Mouse (Mus musculus) neural tube, embryonic 13.5 days (tissue): ENCODE results near the gene Eif2b3. TPM values are rescaled to one million over a fixed set of nuclear protein-coding genes. Genes with fewer than 3 reads are reported as not detected.

Source experiments
- ATAC-seq: fragments of 200-750 bp; cut with Nextera tagmentation; 2 replicates; pipeline ENCODE4 v1.8.0; 2017; ENCODE audit warnings: low read depth, mild to moderate bottlenecking, moderate TSS enrichment, moderate library complexity
- H3K27ac ChIP-seq: fragments of 300-500 bp; sonication (generic); replicated peaks from 2 replicates; pipeline ENCODE4 v1.5.1; 2015; ENCODE audit warnings: moderate library complexity, mild to moderate bottlenecking, inconsistent platforms
- H3K27me3 ChIP-seq: fragments of 300-500 bp; sonication (generic); 2 replicates; pipeline ENCODE4 v1.6.1; 2015; ENCODE audit warnings: mild to moderate bottlenecking, inconsistent platforms
- H3K36me3 ChIP-seq: fragments of 300-500 bp; sonication (generic); 2 replicates; pipeline ENCODE4 v1.6.1; 2015; ENCODE audit warnings: mild to moderate bottlenecking, inconsistent platforms
- H3K4me1 ChIP-seq: fragments of 300-500 bp; sonication (generic); replicated peaks from 2 replicates; pipeline ENCODE4 v1.6.1; 2015; ENCODE audit warnings: inconsistent platforms
- H3K4me2 ChIP-seq: fragments of 300-500 bp; sonication (generic); 2 replicates; pipeline ENCODE4 v1.6.1; 2015; ENCODE audit warnings: inconsistent platforms, mild to moderate bottlenecking, moderate library complexity
- H3K4me3 ChIP-seq: fragments of 300-500 bp; sonication (generic); 2 replicates; pipeline ENCODE4 v1.5.1; 2015; ENCODE audit warnings: mild to moderate bottlenecking, inconsistent platforms
- H3K9ac ChIP-seq: fragments of 300-500 bp; sonication (generic); 2 replicates; pipeline ENCODE4 v1.6.1; 2015; ENCODE audit warnings: moderate library complexity, mild to moderate bottlenecking, inconsistent platforms
- H3K9me3 ChIP-seq: fragments of 300-500 bp; sonication (generic); 2 replicates; pipeline ENCODE4 v1.6.1; 2016; ENCODE audit warnings: inconsistent platforms
- WGBS: fragments of 180-500 bp; shearing (Covaris S2); methylation state at CpG from one replicate; pipeline ENCODE4 v1.1.7; 2015; 5-methylcytosine and 5-hydroxymethylcytosine counted together
- polyA plus RNA-seq: library from polyadenylated mRNA; unstranded; fragments of >200 nt; fragmentation: Nextera tagmentation; extraction: Ambion mirVana; gene quantifications from 2 replicates; pipeline ENCODE4 v1.2.1, GENCODE M21; 2015

Gene Eif2b3
- polyA plus RNA-seq, 1 experiment from 2014 or later, result 48.9 TPM

DNA sequence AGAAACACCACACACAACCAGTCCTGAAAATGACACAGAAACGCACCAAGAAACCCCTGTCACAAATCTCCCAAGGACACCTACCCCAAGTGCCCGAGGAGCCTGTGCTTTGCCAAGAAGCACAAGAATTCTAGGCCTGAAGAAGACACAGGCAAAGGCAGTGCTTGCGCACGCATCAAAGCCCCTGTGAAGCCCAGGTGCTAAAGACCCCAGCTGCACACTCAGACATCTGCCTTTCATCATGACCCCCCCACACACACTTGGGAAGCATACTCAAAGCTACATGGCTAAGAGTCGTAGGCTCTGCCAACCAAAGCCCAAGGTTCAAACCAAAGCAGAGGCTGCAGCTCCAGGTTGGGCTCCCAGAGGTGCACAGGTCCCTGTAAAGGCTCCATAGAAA, 96.4 kb downstream of the Eif2b3 start:
- H3K4me2 ChIP-seq, result no peak overlapping the region
- no peak overlapping the region for H3K9ac ChIP-seq
- H3K27ac ChIP-seq, result no peak overlapping the region
- H3K27me3 ChIP-seq, result no peaks in the 10 kb centered on the region
- peaks cover 7% of the 10 kb centered on the region for H3K4me1 ChIP-seq
- WGBS, result 89% methylated on average over 5 of the region's 5 CpGs
- no peaks in the 10 kb centered on the region for H3K9me3 ChIP-seq
- peaks cover 48% of the 10 kb centered on the region for H3K36me3 ChIP-seq
- no peak overlapping the region for H3K4me3 ChIP-seq
- no peak for ATAC-seq

DNA sequence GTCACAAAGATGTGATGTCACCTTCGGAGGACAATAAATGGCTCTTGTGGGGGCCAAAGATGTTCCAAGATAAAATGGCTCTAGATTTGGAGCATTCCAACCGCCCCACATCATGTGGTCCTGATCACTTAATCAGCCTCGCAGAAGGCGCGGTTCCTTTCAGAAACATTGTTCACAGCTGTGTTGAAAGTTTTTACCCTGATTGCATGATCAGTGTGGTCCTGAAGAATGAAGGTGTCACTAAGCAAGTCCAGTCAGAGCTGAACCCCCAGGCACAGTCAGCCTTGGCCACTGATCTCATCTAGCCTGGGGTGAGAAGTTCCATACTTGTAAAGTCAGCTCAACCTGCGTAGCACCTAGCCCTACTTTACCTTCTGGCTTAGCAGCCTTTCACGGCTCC, 98.7 kb downstream of the Eif2b3 start:
- no peaks in the 10 kb centered on the region for H3K27me3 ChIP-seq
- H3K9me3 ChIP-seq, result no peaks in the 10 kb centered on the region
- WGBS, result 93% methylated on average over 7 of the region's 7 CpGs

DNA sequence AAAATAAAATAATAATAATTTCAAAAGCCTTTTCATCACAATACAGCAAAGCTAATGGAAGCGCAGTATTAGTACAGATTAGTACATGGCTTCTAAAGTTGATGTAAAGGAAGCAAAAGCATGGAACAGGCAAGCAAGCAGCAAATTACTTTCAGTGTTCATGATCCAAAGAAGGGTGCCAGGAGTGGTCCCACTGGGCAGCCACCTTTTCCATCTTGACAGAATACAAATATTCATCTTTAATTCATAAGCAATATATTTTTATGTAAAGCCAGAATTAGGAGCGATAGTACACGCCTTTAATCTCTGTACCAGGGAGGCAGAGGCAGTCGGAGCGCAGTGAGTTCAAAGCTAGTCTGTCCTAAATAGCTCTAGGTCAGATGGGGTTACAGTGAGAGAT, 100.4 kb downstream of the Eif2b3 start:
- H3K27ac ChIP-seq, result peak overlapping the region; percentile 92
- H3K36me3 ChIP-seq, result peaks cover 13% of the 10 kb centered on the region
- peak overlapping the region; percentile 100 for H3K4me2 ChIP-seq
- WGBS, result 73% methylated on average over 5 of the region's 5 CpGs
- H3K27me3 ChIP-seq, result no peaks in the 10 kb centered on the region
- ATAC-seq, result no peak
- H3K4me1 ChIP-seq, result peaks cover 16% of the 10 kb centered on the region
- H3K9me3 ChIP-seq, result no peaks in the 10 kb centered on the region
- peak overlapping the region; percentile 71 for H3K4me3 ChIP-seq
- peak overlapping the region; percentile 82 for H3K9ac ChIP-seq

More for the DNA sequence above, 98.7 kb downstream of the Eif2b3 start:
- Histone ChIP-seq H3K4me1 (peaks cover 13% of the 10 kb centered on the region), H3K9ac (no peak overlapping the region), H3K4me2 (no peak overlapping the region), H3K27ac (no peak overlapping the region), H3K4me3 (no peak overlapping the region), H3K36me3 (peaks cover 29% of the 10 kb centered on the region)
- no peak for ATAC-seq

DNA sequence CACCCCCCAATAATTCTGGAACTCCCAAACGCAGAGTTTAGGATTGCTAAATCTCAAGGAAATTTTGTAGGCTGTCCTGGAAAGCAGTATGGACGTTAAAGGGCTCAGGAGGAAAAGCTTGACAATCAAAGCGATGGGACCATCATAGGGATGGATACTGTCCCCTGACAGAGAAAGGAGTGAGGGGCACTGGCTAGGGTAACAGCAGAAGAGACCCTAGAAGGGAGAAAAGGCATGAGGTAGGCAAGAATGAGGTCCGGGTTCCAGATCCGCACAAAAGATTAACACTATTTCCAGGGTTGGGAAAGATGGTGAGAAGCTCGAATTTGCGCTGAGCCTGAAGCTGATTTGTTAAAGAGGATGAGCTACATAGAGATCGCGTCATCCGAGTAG, 100.8 kb downstream of the Eif2b3 start:
- Histone ChIP-seq H3K36me3 (peaks cover 9% of the 10 kb centered on the region), H3K27ac (peak overlapping the region; percentile 92), H3K27me3 (no peaks in the 10 kb centered on the region), H3K4me3 (peak overlapping the region; percentile 71), H3K9ac (peak overlapping the region; percentile 82), H3K4me2 (peak overlapping the region; percentile 100), H3K4me1 (peaks cover 20% of the 10 kb centered on the region), H3K9me3 (no peaks in the 10 kb centered on the region)
- WGBS, result 8% methylated on average over 10 of the region's 10 CpGs
- peak; percentile 6; the same call in 1 of the 2 replicates for ATAC-seq

DNA sequence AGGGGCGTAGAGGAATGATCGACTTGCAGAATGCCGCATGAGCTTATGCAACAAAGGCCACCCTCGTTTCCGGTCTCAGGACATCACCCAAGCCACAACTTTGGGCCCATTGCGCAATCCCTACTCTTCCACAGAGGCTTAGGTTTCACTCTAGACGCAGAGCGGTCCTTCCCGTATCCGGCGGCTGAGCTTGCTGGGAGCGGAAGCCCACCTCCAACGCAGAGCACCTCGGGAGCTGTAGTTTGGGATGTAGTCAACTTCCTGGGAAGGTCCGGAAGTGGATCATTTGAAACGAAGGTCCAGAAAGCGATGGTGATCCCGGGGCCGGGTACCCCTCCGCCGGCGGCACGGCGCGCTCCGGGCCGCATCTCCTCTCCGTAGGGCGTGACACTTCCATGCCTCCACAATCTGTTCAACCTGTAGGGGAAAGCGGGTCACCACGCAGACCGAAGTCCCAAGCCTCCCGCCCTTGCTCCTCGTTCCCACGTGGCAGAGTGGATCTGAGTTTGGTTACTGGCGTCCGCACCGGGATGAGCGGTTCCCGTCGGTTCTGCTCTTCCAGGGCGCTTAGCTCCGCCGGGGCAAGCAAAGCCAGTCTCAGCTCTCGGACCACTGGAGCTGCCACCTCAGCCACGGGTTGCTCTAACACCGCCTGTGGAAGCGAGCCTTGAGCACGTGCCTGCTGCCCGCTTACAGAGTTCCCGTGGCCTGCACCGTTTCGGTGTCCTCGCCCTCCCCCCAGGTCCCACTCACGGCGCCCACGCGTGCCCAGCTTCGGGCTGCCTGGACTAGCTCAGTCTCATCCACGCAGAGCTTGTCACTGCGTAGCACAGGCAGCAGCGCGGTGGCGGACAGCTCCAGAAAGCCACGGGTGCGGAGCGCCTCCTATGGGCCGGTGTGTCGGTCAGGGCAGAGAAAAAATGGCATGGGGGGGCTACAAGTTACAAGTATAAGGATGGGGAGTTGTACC, 101.5 kb downstream of the Eif2b3 start:
- ATAC-seq, result peak; percentile 96
- under 1% methylated on average over 69 of the region's 69 CpGs for WGBS

DNA sequence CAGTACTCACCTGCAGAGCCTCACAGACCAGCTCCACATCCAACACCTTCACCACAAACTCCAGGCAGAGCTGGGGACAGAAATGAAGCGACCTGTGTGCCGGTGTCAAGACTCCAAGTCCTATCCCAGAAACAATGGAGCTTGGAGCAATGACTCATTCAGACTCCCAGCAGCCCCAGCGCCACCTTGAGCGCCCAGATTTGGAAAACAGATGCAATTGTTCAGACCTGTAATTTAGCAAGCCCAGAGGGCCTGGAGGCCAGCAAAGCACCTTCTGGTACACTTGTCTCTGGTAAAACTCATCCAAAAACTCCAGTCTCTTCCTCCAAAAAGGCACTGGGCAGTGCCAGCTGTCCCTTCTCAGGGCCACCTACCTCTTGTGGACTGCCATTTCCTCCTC, 103.0 kb downstream of the Eif2b3 start:
- Histone ChIP-seq H3K4me1 (peaks cover 31% of the 10 kb centered on the region), H3K36me3 (no peaks in the 10 kb centered on the region), H3K4me2 (no peak overlapping the region), H3K9ac (no peak overlapping the region), H3K4me3 (no peak overlapping the region), H3K27me3 (no peaks in the 10 kb centered on the region), H3K27ac (no peak overlapping the region), H3K9me3 (no peaks in the 10 kb centered on the region)
- no peak for ATAC-seq
- 88% methylated on average over 4 of the region's 4 CpGs for WGBS

More for the DNA sequence above, 101.5 kb downstream of the Eif2b3 start:
- Histone ChIP-seq H3K9ac (peak overlapping the region; percentile 82), H3K36me3 (0 out of 2 replicates have a peak, but pooled peaks cover 2% of the 10 kb centered on the region), H3K4me3 (peak overlapping the region; percentile 71), H3K9me3 (no peaks in the 10 kb centered on the region), H3K27me3 (no peaks in the 10 kb centered on the region), H3K4me2 (peak overlapping the region; percentile 100), H3K4me1 (peaks cover 27% of the 10 kb centered on the region), H3K27ac (peak overlapping the region; percentile 92)

DNA sequence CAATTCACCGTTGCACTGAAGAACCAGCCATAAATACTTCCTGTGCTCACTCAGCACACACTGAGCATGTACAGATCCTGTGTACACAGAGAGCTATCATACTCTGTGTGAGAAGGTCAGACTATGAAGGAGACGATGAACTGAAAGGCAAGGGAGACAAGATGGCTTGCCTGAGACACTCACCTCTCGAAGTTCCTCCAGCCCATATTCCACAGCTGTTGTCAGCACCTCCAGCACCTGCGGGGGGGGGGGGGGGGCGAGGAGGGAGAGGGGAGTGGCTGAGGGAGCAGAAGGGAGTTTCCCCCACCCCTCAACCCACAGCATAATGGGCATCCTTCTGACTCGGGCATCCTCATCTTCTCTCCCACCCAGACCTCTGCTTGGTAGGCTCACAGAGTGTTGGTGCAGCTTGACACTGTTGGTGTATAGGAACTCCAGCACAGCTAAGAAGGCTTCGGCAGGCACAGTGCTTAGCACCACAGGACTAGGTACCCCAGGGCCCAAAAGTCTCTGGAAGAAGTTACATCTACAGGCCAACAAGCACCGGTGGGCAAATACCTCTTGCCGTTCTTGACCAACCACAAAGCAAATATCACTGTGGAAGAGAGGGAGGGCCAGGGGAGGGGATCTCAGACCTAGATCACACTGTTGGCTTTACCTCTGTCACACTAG, 104.5 kb downstream of the Eif2b3 start:
- H3K27me3 ChIP-seq, result no peaks in the 10 kb centered on the region
- no peak overlapping the region for H3K4me3 ChIP-seq
- peaks cover 10% of the 10 kb centered on the region for H3K36me3 ChIP-seq
- no peak overlapping the region for H3K9ac ChIP-seq
- peaks cover 31% of the 10 kb centered on the region for H3K4me1 ChIP-seq
- H3K4me2 ChIP-seq, result no peak overlapping the region
- ATAC-seq, result no peak
- no peaks in the 10 kb centered on the region for H3K9me3 ChIP-seq
- WGBS, result 84% methylated on average over 7 of the region's 9 CpGs
- no peak overlapping the region for H3K27ac ChIP-seq

DNA sequence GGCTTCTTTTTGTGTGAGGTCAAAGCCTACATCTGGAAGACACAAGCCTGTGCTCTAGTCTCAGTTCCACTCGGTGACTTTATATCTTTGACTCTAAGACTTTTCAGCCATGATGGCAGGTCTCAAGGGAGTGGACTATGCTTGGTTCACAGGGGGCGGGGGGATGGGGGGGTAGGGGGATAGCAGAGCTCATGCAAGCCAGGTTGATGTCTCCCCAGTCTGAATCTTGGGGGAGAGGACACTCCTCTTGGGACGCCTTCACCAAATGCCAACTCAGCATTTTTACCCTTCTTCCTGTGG, 105.0 kb downstream of the Eif2b3 start:
- Histone ChIP-seq H3K27ac (no peak overlapping the region), H3K4me3 (no peak overlapping the region), H3K9me3 (no peaks in the 10 kb centered on the region), H3K27me3 (no peaks in the 10 kb centered on the region), H3K36me3 (peaks cover 15% of the 10 kb centered on the region), H3K4me2 (no peak overlapping the region), H3K4me1 (peaks cover 31% of the 10 kb centered on the region), H3K9ac (0 out of 2 replicates have a peak overlapping the region, but pooled peaks have one; percentile 17)
- 91% methylated on average over 3 of the region's 3 CpGs for WGBS
- no peak for ATAC-seq

DNA sequence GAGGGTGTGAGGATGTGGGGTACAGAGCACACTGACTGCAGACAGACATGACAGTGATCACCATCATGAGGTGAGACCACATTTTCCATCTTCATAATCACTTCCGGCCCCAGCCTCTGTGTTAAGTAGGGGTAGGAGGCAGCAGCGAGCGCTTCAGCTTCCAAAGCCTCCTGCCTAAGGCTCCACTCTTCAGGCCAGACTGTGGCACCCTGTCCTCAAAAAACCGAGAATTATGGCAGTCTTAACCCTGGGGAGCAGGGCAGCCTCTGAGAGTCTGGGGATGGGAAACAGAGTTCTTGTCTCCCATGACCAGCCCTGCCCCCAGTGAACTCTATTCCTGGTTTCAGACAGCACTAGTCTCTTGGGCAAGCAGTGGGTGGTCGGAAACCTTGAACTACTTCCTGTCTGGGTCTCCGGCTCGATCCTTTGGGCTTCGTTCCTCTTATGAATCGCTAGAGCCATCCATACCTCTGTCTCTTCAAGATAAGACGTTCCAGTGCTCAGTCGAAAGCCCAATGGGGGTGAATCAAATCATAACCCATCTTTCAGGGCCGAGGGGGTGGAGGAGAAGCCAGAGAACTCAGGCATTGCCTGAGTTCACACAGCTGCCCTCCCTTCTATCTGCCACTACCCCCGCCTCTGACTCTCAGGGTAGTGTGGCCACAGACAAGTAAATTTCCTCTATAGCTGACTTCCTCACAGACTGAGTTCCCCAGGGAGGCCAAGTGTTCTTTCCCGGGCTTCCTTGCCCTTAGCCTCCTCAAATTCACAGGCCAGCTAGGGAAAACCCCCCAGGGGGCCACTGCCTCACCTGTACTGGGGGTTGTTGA, 105.5 kb downstream of the Eif2b3 start:
- 73% methylated on average over 14 of the region's 14 CpGs for WGBS
- Histone ChIP-seq H3K4me3 (no peak overlapping the region), H3K4me1 (peaks cover 29% of the 10 kb centered on the region), H3K27ac (peak overlapping the region; percentile 87), H3K9ac (peak overlapping the region; percentile 64), H3K9me3 (no peaks in the 10 kb centered on the region), H3K36me3 (peaks cover 18% of the 10 kb centered on the region), H3K4me2 (peak overlapping the region; percentile 24; the same call in 1 of the 2 replicates), H3K27me3 (no peaks in the 10 kb centered on the region)
- ATAC-seq, result no peak

DNA sequence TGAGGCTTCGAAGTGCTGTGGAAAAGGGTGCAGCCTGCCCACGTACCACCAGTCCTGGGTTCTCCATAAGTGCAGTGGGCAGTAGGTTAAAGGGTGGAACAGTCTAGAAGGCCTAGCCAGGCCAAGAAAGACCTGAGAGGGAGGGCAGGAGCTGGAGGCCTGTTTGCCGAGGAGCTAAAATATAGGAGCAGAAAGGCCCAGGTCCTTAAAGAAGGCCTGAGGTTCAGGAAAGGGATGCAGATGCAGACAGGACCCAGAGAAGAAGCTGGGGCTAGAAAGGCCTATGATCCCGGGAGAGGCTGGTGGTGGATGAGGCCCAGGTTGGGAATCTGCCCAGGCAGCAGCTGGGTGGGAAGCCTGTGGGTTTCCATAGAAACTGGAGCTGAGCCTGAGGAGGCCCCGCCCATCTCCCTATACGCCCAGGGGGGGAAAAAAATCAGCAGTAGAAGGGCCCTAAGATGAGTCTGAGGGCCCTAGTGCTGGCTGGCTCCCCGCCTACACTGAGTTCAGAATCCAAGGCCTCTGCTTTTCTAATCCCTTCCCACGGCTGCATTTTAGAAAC, 106.2 kb downstream of the Eif2b3 start, which contains the start of gene Btbd19:
TSS of gene Btbd19 (minus strand) at position 378 of the 562 bp plus-strand sequence.
- Histone ChIP-seq H3K36me3 (peaks cover 25% of the 10 kb centered on the region), H3K4me3 (no peak within 1 kb of the TSS), H3K27me3 (no peaks in the 10 kb centered on the region), H3K27ac (peak within 1 kb of the TSS; percentile 87), H3K9me3 (no peaks in the 10 kb centered on the region), H3K4me1 (peaks cover 27% of the 10 kb centered on the region), H3K9ac (peak within 1 kb of the TSS; percentile 64), H3K4me2 (peak within 1 kb of the TSS; percentile 24; the same call in 1 of the 2 replicates)
- WGBS, result 34% methylated on average over 8 of the region's 8 CpGs
- ATAC-seq, result peak; percentile 25; the same call in 1 of the 2 replicates

DNA sequence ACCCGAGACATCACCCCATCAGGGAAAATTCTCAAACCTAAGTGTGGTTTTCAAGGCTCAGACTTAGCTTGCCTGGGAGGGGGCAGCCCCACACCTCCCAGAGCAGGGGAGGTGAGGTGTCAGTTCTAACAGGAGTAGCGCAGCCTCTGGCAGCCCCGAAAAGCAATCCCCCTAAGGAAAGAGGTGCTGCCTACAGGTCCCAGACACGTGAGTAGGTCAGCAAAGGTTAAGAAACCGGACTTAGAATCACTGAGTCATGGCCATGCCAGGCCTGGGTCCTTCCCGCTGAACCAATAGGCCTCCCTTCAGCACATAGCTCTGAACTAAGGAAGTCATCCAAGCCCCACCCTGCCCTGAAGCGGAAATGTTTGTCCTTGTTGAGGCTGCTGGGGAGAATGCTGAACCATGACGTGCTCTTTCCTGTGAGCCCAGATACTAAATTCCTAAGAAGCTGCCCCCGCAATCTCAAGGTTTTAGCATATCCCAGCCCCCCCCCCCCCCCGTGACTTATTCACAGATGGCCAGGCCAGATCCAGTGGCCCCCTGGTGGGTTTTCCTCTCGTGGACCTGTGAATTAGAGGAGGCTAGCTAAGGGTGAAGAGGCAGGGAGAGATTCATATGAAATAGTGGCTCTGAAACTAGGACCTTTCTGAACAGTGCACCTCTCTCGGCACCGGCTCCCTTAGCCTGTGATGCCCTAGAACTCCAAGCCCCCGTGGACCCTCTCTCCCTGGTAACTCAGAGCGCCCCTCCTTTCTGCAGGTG, 106.9 kb downstream of the Eif2b3 start:
- peak overlapping the region; percentile 64; the same call in 1 of the 2 replicates for H3K9ac ChIP-seq
- 52% methylated on average over 15 of the region's 15 CpGs for WGBS
- H3K9me3 ChIP-seq, result no peaks in the 10 kb centered on the region
- peaks cover 29% of the 10 kb centered on the region for H3K36me3 ChIP-seq
- ATAC-seq, result 0 out of 2 replicates have a peak, but pooled peaks have one; percentile 20
- peaks cover 31% of the 10 kb centered on the region for H3K4me1 ChIP-seq
- H3K27ac ChIP-seq, result peak overlapping the region; percentile 87
- no peak overlapping the region for H3K4me3 ChIP-seq
- H3K27me3 ChIP-seq, result no peaks in the 10 kb centered on the region
- no peak overlapping the region for H3K4me2 ChIP-seq
